Mouse (Mus musculus) midbrain, embryonic 14.5 days (tissue): ENCODE data around the gene Ttc9c. TPM values are rescaled to one million over a fixed set of nuclear protein-coding genes. Genes with fewer than 3 reads are reported as not detected.

Experiments
- ATAC-seq: fragments of 200-750 bp; cut with Nextera tagmentation; 2 replicates; pipeline ENCODE4 v1.8.0; 2017; ENCODE audit warnings: moderate number of reproducible peaks, moderate library complexity; ENCODE audit not compliant: low FRiP score, low TSS enrichment
- DNase-seq: peaks from one replicate; pipeline ENCODE4 v3.0.0-alpha.2; 2015
- H3K27ac ChIP-seq: fragments of 300-500 bp; sonication (generic); replicated peaks from 2 replicates; pipeline ENCODE4 v1.5.1; 2014; ENCODE audit warnings: mild to moderate bottlenecking, low read depth, low read length, moderate library complexity
- H3K27me3 ChIP-seq: fragments of 300-500 bp; sonication (generic); 2 replicates; pipeline ENCODE4 v1.6.1; 2014; ENCODE audit warnings: low read length, control low read depth, mixed read lengths; ENCODE audit not compliant: control insufficient read depth, insufficient read depth
- H3K36me3 ChIP-seq: fragments of 300-500 bp; sonication (generic); 2 replicates; pipeline ENCODE4 v1.6.1; 2014; ENCODE audit warnings: low read length, control low read depth; ENCODE audit not compliant: control insufficient read depth, insufficient read depth
- H3K4me1 ChIP-seq: fragments of 300-500 bp; sonication (generic); 2 replicates; pipeline ENCODE4 v1.6.1; 2014; ENCODE audit warnings: mild to moderate bottlenecking, antibody characterized with exemption, low read length, control low read depth; ENCODE audit not compliant: control insufficient read depth, insufficient read depth
- H3K4me2 ChIP-seq: fragments of 300-500 bp; sonication (generic); 2 replicates; pipeline ENCODE4 v1.6.1; 2014; ENCODE audit warnings: mild to moderate bottlenecking, low read length, moderate library complexity
- H3K4me3 ChIP-seq: fragments of 300-500 bp; sonication (generic); replicated peaks from 2 replicates; pipeline ENCODE4 v1.5.1; 2014; ENCODE audit warnings: low read depth, low read length
- H3K9ac ChIP-seq: fragments of 300-500 bp; sonication (generic); replicated peaks from 2 replicates; pipeline ENCODE4 v1.6.1; 2014; ENCODE audit warnings: mild to moderate bottlenecking, low read length, moderate library complexity
- H3K9me3 ChIP-seq: fragments of 300-500 bp; sonication (generic); 2 replicates; pipeline ENCODE4 v1.6.1; 2016; ENCODE audit warnings: low read length, control low read depth, mixed read lengths; ENCODE audit not compliant: control insufficient read depth
- WGBS: fragments of 180-500 bp; shearing (Covaris S2); extraction: QIAGEN DNeasy Blood & Tissue Kit; methylation state at CpG from one replicate; pipeline ENCODE4 v1.1.7; 2014; 5-methylcytosine and 5-hydroxymethylcytosine counted together
- polyA plus RNA-seq: library from polyadenylated mRNA; unstranded; fragments of >200 nt; fragmentation: Nextera tagmentation; extraction: Ambion mirVana; gene quantifications from 2 replicates; pipeline ENCODE4 v1.2.1, GENCODE M21; 2014

Gene Ttc9c
- polyA plus RNA-seq, 1 experiment from 2014 or later = 55.8 TPM

GRCm38 (mm10) chr19:8848356-8848755 is 29.2 kb upstream of the Ttc9c start:
- ATAC-seq = no peak
- H3K36me3 ChIP-seq = peaks cover 50% of the 10 kb centered on the region
- no peaks in the 10 kb centered on the region for H3K27me3 ChIP-seq
- no peak overlapping the region for H3K4me3 ChIP-seq
- DNase-seq = no peak
- no peak overlapping the region for H3K9ac ChIP-seq
- no peak overlapping the region for H3K27ac ChIP-seq
- no peak overlapping the region for H3K4me2 ChIP-seq
- H3K9me3 ChIP-seq = no peaks in the 10 kb centered on the region
- no peaks in the 10 kb centered on the region for H3K4me1 ChIP-seq
- 80% methylated on average over 5 of the region's 5 CpGs for WGBS

GRCm38 (mm10) chr19:8844371-8845129 is 25.4 kb upstream of the Ttc9c start:
- H3K27me3 ChIP-seq = no peaks in the 10 kb centered on the region
- WGBS = 48% methylated on average over 5 of the region's 5 CpGs
- peaks cover 61% of the 10 kb centered on the region for H3K36me3 ChIP-seq
- H3K9ac ChIP-seq = no peak overlapping the region
- H3K4me3 ChIP-seq = no peak overlapping the region
- no peak overlapping the region for H3K27ac ChIP-seq
- peaks cover 14% of the 10 kb centered on the region for H3K4me1 ChIP-seq
- no peaks in the 10 kb centered on the region for H3K9me3 ChIP-seq
- ATAC-seq (no peak), DNase-seq (peak; percentile 92)
- no peak overlapping the region for H3K4me2 ChIP-seq

- Histone ChIP-seq H3K9ac (no peak overlapping the region), H3K4me2 (no peak overlapping the region), H3K4me3 (no peak overlapping the region), H3K4me1 (peaks cover 18% of the 10 kb centered on the region), H3K27ac (no peak overlapping the region), H3K9me3 (no peaks in the 10 kb centered on the region), H3K27me3 (no peaks in the 10 kb centered on the region), H3K36me3 (peaks cover 50% of the 10 kb centered on the region)
- ATAC-seq = no peak
- DNase-seq = no peak
- 90% methylated on average over 6 of the region's 6 CpGs for WGBS
These were observed 23.8 kb upstream of the Ttc9c start for GRCm38 (mm10) chr19:8842961-8843360.

GRCm38 (mm10) chr19:8841012-8841411 is 21.9 kb upstream of the Ttc9c start:
- DNase-seq (no peak), ATAC-seq (no peak)
- Histone ChIP-seq H3K27ac (no peak overlapping the region), H3K4me1 (peaks cover 25% of the 10 kb centered on the region), H3K4me3 (peak overlapping the region; percentile 68), H3K27me3 (no peaks in the 10 kb centered on the region), H3K36me3 (peaks cover 33% of the 10 kb centered on the region), H3K9ac (peak overlapping the region; percentile 86), H3K9me3 (no peaks in the 10 kb centered on the region), H3K4me2 (peak overlapping the region; percentile 81)
- WGBS = 92% methylated on average over 7 of the region's 7 CpGs

- H3K9ac ChIP-seq = peak overlapping the region; percentile 86
- peak; percentile 82 for DNase-seq
- no peaks in the 10 kb centered on the region for H3K27me3 ChIP-seq
- peak; percentile 22; the same call in 1 of the 2 replicates for ATAC-seq
- peaks cover 32% of the 10 kb centered on the region for H3K36me3 ChIP-seq
- peak overlapping the region; percentile 81 for H3K4me2 ChIP-seq
- H3K4me3 ChIP-seq = peak overlapping the region; percentile 68
- no peaks in the 10 kb centered on the region for H3K9me3 ChIP-seq
- peak overlapping the region; percentile 99 for H3K27ac ChIP-seq
- H3K4me1 ChIP-seq = peaks cover 25% of the 10 kb centered on the region
- 9% methylated on average over 29 of the region's 29 CpGs for WGBS
These were observed 21.0 kb upstream of the Ttc9c start for GRCm38 (mm10) chr19:8839908-8840791.

- WGBS = 22% methylated on average over 11 of the region's 11 CpGs
- peak; percentile 92 for DNase-seq
- H3K9ac ChIP-seq = peak within 1 kb of the TSS; percentile 86
These were observed 20.2 kb upstream of the Ttc9c start, which contains the start of gene Gng3 for GRCm38 (mm10) chr19:8839103-8839907. Gene Gng3, minus strand, starts transcription at chr19:8839194.

GRCm38 (mm10) chr19:8838041-8838730 is 19.1 kb upstream of the Ttc9c start:
- ATAC-seq (no peak), DNase-seq (peak; percentile 65)
- 6% methylated on average over 15 of the region's 15 CpGs for WGBS

More at GRCm38 (mm10) chr19:8839103-8839907, 20.2 kb upstream of the Ttc9c start, which contains the start of gene Gng3:
- no peaks in the 10 kb centered on the region for H3K27me3 ChIP-seq
- H3K4me3 ChIP-seq = peak within 1 kb of the TSS; percentile 68
- H3K4me1 ChIP-seq = peaks cover 25% of the 10 kb centered on the region
- H3K9me3 ChIP-seq = no peaks in the 10 kb centered on the region
- peak within 1 kb of the TSS; percentile 99 for H3K27ac ChIP-seq
- H3K36me3 ChIP-seq = peaks cover 38% of the 10 kb centered on the region
- peak; percentile 90 for ATAC-seq
- peak within 1 kb of the TSS; percentile 81 for H3K4me2 ChIP-seq

More at GRCm38 (mm10) chr19:8838041-8838730, 19.1 kb upstream of the Ttc9c start:
- Histone ChIP-seq H3K4me1 (peaks cover 25% of the 10 kb centered on the region), H3K27ac (peak overlapping the region; percentile 99), H3K4me2 (peak overlapping the region; percentile 81), H3K9ac (peak overlapping the region; percentile 86), H3K4me3 (peak overlapping the region; percentile 68), H3K9me3 (no peaks in the 10 kb centered on the region), H3K27me3 (no peaks in the 10 kb centered on the region), H3K36me3 (peaks cover 41% of the 10 kb centered on the region)
